Mouse (Mus musculus): Measurements from ENCODE around the gene Tmem9b. TPM values are rescaled to one million over a fixed set of nuclear protein-coding genes. Genes with fewer than 3 reads are reported as not detected.

The Tmem9b gene
- 10 to 100 TPM; 28.8 to 29.0 TPM for total RNA-seq (2021)
- long read RNA-seq, experiment 1, transcript Tmem9b-201 (5 exons, 1,703 nt) = major isoform, 86 of 91 reads
- long read RNA-seq, experiment 1, partial matches to known transcripts = 5 of 91 reads
- long read RNA-seq, experiment 1, other reads (novel, unspliced or antisense) = 0 of 91 reads
- long read RNA-seq, experiment 2, transcript Tmem9b-201 (5 exons, 1,703 nt) = major isoform, 54 of 61 reads
- long read RNA-seq, experiment 2, partial matches to known transcripts = 6 of 61 reads
- long read RNA-seq, experiment 2, other reads (novel, unspliced or antisense) = 1 of 61 reads

DNA sequence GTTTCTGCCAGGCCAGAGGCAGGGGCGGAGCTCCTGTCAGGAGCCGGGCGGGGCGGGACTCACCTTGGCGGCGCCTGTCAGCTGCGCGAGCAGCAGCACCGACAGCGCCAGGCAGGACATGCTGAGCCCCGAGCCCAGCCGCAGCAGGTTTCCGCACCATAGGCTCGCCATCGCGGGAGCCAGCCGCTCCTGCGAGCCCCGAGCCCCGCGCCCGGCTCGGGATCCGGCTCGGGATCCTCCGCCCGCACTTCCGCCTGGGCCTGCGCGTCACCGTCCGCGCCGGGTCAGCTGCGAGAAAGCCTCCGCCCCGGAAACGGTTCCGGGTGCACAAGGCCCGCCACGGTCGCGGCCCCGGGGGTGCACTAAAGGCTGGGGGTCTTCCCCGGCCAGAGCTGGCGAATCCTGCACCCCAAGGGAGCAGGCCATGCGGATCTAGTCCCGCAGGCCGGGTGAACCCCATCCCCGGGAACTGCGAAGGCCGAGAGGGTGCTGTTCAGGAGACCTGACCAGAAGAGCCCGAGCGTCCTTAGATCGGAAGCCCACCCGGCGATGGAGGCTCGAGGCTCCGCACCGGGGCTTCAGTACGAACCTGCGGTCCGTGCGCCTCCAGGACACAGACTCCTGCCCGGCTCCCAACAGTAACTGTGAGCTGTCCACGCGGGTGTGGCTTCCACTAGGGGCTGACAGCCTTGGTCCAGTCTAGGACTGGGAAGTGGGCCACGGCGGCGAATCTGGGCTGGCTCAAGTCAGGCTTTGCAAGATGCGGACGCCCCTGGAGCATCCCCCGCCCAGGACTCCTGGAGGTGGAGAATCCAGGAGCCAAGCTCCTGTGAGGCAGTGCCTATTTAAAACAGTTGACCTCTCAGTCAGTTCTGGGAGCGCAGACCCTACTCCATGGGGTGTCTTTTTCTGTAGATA, at the start of gene Tmem9b:
Gene Tmem9b, minus strand, starts transcription at position 868 of the 918 bp plus-strand sequence.
- peak; percentile 76 for DNase-seq (ENCODE audit: low spot score)

DNA sequence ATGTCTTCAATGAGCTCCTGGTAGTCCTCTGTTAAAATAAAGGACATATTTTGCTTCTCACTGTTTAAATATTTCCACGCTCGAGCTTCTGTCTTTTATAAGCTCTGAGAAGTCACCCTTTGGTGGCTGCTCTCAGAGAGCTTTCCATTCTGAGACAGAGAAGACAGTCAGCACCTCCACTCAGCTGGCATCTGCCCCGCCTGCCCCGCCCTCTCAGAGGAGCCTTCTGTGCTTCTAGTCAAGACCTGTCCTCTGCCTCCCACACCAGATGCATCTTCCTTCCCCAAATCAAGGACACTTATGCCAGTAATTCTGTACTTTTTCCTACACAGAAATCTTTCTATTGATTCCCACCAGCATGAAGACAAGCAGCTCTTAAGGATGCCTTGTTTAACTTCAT, 48.0 kb upstream of the Tmem9b start:
- no peak for DNase-seq (ENCODE audit: low spot score)

DNA sequence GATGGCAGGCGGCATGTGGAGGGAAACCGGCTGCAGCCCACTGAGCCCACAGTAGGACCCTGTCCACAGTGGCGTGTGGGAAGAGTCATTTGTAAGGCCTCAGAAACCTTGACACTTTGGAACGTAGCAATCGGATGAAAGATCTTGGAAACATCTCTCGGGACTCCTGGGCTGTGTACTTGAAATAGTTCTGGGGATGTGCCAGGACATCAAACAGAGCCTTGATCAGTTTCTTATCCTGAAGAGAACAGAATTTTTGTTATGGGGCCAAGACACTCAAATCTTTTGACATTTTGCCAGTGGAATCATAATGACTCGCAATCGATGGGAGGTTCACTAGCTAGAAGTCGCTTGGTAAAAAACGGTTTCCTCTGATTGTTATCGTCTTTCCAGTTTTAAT, 46.5 kb upstream of the Tmem9b start:
- DNase-seq (ENCODE audit: low spot score) = no peak

DNA sequence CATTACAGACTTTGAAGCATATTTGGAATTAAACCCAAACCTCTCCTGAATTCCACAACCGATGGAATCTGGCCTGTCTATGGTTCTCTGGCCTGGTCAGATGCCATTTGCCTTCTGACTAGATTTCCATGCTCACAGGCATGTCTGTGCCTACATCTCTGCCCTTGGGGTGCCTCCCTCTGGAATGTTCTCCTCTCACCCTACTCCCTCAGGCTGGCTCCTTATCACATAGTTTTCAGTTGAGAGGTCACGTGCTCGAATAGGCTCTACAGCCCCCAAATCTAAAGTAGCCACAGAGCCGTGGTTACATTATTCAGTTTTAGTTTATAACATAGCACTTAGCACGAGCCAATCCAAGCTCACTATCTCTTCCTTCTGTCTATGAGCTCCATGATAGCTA, 42.9 kb upstream of the Tmem9b start:
- no peak for DNase-seq (ENCODE audit: low spot score)

DNA sequence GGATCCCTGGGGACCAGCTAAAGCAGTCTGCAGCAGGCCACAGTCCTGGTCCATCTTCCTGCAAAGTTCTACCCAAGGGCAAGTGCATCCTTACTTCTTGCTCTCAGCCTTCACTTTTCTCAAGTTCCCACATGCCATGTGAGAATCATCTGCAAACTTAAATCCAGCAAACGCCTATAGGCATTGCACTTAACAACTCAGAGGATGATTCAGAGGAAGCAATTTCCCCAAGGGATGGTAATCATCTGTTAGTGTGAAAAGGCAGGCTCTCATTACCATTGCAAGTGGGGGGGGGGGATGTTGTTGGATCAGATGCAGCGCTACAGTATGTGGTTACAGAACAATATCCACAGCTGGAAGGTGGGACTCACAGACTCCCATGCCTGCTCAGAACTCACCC, 41.9 kb upstream of the Tmem9b start:
- DNase-seq (ENCODE audit: low spot score) = no peak

DNA sequence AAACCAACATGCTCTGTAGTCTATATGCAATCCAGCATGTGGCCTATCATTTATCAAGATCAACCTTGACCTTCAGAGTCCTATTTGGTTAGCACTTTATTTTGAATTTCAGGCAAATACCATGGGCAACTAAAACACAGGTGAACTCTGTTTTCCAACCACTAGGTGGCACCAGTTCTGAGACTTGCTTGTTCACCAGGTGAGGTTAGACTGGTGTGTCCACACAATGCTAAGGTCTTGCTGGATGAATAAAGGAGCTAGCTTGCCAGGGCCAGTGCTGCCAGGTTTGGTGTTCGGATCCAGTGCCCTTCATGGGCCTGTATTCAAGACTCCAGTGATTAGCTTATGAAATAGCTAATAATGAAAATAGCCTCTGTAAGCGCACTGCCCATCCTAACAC, 40.1 kb upstream of the Tmem9b start:
- peak; percentile 58 for DNase-seq (ENCODE audit: low spot score)

DNA sequence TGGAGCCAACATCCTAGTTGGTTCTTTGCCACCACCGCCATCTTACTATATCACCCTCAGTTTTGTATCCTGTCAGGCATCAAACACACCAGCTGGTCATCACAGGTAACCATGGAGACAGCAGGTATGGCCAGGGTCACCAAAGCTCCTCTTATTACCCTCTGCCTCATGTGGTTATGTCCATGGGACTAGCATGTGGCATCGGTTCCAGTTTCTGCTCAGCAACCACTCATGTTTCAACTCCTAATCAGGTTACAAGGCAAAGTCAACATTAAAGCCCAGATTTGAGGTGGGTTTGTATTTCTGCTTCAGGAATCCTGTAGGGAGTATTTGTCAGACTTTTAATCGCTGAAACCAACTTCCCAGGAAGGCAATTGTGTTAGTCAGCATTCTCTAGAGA, 38.1 kb upstream of the Tmem9b start:
- DNase-seq (ENCODE audit: low spot score) = no peak

DNA sequence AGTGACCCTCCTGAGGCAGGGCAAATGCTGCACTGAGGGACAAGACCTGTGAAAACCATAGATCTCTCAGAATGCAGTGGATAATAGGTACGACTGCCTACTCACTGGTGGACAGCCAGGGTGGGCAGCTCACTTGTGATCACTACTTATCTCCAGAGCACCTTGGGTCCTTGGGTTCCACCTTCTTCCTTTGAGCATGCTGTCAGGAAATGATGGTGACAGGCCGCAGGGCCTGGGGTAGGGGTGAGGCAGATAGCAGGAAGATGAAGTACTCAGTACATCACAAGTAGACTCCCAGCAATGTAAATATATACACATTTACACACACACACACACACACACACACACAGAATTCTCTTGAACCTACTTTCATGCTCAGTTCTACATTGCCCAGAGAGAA, 35.2 kb upstream of the Tmem9b start:
- no peak for DNase-seq (ENCODE audit: low spot score)

DNA sequence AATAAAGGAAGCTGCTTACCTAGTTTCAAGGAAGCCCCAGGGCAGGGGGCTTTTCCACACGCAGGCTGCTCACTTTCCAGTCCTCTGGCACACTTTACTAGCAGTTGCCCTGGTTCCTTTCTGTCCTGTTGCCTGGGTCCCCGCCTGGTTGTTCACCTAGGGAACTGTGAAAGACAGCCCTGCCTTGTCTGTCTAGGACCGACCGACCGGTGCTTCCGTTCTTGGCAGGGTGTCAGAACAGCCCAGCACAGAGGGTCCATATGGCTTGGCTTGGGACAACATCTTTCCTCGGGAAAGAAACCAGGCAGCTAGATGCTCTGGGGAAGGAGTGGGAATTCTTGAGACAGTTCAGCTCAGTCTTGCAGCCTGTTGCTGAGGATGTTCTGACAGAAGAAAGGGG, 30.6 kb upstream of the Tmem9b start:
- DNase-seq (ENCODE audit: low spot score) = no peak

DNA sequence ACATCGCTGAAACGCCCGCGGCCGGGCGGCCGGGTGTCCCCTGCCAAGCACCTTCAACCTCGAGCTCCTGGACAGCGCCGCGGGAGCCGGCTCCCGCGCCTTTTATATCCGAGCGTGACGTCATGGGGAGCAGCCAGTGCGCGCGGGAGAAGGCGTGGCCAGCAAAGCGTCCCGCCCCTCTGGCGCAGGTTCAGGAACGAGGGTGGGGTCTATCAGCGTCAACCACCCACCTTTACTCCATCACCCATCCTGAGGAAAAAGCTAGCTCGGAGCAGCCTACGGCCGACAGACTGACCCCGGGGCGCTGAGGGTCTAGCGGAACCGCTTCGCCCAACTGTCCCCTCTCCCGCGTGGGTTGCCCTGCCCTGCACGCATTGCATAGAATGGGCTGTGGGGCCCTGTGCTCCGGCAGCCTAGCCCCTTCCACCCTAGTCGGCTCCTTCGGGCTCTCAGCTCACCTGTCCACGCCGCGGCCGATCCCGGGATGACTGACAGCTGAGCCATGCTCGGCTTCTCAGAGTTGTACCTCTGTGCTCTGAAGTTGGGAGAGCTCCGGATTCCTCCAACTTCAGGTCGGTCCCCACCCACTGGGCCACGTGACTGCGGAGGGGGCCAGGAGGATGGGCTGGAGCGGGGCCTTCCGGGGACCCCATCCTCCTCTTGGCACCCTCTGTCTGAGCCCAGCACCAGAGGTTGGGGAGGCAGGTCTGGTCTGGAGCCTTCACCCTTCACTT, 29.0 kb upstream of the Tmem9b start, which contains the start of gene Nrip3:
Gene Nrip3, minus strand, starts transcription at position 556 of the 734 bp plus-strand sequence.
- peak; percentile 51 for DNase-seq (ENCODE audit: low spot score)

DNA sequence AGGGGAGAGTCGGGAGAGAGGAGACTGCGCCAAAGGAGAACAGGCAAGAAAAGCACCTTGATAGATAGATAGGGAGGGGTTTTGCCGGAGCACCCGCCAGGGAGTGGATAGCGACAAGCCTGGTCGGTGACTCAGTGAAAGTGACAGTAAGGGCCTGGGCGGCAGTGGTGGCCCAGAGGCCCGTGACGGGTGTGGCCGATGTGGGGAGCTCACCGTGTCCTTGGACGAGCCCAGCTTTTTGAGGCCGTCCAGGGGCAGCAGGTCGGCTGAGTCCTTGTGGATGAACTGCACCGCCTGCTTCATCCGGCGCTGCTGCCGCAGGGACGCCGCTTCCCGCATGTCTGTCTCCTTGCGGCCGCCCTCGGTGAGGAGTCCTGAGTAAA, 28.4 kb upstream of the Tmem9b start:
- DNase-seq (ENCODE audit: low spot score) = no peak

DNA sequence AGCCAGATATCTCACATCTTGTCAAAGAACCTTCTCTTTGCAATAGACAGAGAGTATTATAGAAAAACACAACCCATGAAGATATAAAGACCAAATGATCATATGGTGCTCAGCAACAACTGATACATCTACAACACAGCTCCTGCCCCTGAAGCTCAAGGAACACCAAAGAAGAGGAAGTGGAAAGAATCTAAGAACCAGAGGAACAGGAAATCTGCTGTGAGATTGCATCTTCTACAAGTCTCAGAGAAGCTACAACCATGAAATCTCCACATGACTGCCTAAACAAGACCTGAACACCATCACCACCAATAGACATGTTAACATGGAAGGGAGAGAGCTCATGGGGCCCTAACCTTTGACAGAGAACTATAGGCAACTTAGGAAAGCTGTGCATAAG, 19.6 kb upstream of the Tmem9b start:
- no peak for DNase-seq (ENCODE audit: low spot score)

DNA sequence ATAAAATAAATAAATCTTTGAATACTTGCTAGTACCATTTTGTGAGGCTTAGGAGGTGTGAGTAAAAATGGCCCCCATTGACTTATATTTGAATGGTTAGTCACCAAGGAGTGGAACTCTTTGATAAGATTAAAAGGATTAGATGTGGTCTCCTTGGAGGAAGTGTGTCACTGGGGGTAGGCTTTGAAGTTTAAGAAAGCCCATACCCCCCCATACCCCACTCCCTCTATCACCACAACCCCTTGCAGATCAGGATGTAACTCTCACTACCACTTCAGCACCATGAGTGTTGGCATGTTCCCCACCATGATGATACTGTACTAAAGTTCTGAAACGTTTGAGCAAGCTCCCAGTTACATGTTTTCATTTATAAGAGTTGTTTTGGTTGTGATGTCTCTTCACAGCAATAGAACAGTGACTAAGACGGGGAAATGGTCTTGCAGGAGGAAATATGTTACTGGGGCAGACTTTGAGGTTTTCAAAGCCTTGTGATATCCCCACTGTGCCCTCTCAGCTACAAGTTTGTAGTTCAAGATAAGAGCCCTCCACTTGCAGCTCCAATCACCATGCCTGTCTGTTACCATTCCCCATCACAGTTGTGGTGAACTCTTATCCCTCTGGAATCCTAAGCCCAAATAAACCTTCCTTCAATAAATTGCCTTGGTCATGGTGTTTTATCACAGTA, 16.2 kb upstream of the Tmem9b start:
- DNase-seq (ENCODE audit: low spot score) = no peak

DNA sequence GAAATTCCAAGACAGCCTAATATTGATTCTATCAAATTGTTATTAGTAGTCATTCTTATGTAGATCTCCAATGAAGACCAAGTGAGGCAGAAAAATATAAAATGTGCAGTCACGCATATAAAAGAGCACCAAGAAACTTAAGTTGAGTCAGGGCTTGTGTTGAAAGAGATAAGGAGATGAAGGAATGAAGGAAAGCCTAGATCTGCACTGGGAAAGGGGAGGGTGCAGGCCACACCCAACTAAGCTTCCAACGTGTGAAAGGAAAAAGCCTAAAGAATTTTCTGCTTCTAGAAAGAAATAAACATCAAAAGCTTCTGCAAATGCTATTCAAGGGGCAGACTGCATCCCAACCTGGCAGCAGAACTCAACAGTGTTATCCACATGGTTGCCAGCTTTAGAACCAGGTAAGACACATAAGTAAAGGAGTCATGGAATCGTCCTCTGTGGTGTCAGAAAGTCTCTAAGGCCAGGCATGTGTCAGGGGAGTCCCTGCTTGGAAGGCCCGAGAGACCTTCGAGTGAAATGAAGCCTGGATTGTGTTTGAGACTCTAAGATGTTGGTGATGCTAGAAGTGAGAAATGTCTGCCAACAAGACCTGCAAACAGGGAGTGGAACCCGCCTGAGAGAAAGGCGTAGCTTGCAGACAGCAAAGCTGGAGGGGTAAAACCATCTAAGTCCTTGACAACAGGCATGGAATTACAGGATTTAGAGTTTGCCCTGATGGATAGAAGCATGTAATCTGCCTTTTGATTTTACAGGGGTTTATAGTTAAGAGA, 15.1 kb upstream of the Tmem9b start:
- DNase-seq (ENCODE audit: low spot score) = no peak

DNA sequence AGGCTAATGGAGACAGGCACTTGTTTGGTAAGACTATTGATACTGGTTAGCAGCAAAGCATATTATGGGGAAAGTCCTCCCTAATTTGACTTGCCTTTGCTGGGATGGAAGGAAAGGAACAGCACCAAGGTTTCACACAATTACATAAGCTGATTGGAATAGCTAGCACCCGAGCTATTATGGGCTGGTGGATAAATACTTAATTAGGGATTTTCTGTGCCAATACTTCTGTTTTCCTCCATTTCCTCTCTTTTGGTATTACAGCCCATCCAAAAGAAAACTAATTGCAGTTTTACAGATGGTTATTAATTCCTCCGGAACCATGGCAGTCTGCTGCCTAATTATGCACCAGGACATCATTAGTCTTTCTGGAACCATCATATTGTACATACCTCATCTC, 11.3 kb upstream of the Tmem9b start:
- no peak for DNase-seq (ENCODE audit: low spot score)

DNA sequence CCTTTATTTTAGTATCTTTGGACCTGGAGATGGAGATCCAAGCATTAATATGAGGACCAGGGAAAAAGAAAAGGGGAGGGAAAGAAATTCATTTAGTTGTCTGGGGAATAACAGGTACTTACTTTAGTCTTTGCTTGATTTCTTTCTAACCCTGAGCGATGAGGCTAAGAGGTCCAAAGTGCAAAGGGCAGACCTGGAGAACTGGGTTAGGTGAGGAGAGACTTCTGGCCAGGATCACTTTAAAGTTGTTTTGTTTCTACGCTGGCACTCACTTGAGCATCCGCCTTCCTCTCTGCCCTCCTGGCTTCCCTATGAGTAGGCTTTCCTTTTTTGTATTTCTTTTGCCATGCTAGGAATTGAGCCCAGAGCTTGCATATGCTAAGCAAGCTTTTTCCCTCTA, 3.6 kb upstream of the Tmem9b start:
- no peak for DNase-seq (ENCODE audit: low spot score)

DNA sequence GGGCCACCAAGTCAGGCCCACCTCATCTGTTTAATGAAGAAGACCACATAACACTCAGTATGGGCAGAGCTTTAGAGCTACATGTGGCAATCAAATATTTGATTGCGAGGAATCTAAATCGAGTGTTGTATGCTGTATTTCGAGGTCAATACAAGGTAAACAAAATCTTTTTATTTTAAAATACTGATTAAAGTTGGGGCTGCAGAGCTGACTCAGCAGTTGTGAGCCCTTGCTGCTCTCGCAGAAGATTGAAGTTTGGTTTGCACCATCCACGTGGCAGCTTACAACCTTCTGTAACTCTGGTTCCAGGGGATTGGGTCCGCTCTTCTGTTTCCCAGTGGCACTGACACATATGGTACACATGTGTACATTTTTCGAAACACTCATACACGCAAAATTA, 1.4 kb upstream of the Tmem9b start:
- DNase-seq (ENCODE audit: low spot score) = no peak

DNA sequence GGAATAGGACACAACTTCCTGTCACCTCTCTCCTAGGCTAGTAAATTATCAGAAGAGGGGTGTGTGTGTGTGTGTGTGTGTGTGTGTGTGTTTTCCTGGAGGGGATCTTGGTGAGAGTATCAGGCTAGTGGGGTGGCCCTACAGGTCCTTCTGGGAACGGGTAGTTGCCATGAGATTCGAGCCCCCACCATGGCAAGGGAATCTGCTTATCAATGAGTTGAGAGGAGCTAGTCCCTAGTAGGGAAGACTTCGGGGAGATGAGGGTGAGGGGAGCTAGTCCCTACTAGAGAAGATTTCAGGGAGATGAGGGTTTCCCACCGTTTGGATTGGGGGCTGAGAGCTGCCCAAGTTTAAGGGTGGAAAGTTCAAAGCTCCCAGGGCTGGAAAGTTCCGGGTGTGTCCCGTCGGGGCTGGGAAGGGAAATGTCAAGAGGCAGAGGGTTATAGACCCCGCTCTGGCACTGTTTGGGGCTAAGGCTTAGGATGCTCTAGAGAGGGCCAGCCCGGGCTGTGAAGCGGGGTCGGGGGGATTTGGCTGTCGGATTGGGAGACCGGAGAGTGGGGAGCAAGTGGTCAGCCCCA, 1.2 kb downstream of the Tmem9b start:
- no peak for DNase-seq (ENCODE audit: low spot score)

DNA sequence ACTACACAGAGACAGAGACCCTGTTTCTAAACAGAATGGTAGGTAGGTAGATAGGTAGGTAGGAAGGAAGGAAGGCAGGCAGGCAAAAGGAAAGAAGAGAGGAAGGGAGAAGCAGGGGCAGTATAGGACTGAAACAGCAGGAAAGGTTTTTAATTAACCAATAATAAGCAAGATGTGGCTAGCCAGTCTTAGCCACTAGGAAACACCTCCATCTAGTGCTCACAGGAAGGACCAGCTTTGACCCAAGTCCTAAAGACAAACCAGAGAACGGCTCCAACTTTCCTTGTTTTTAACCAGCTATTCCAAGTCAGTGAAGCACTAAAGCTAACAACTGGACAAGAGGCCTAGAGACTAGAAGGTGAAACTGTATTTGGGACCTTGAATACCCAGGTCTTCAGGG, 4.9 kb downstream of the Tmem9b start:
- DNase-seq (ENCODE audit: low spot score) = no peak

DNA sequence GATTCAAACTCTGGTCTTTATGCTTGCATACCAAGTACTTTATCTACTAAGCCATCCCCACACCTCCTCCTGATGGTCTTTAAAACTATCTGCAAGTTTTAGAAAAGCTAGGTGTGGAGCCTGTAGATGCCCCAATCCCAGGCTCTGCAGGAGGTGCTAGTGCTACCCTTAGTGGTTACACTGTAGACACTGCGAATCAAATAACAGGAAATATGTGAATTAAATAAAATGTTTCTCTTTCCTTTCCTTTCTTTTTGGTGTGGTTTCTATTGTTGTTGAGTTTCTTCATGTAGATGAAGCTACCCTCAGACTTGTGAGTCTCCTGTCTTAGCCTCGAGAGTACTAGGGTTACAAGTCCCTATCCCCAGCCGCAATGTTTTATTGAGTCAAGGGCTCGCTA, 11.0 kb downstream of the Tmem9b start:
- no peak for DNase-seq (ENCODE audit: low spot score)
